Mouse (Mus musculus) heart, postnatal 10 days (tissue): ENCODE measurements around the gene Plb1. TPM values are rescaled to one million over a fixed set of nuclear protein-coding genes. Genes with fewer than 3 reads are reported as not detected.

Experiments
- DNase-seq, 2 experiments: peaks; one replicate each; pipeline ENCODE4 v3.0.0; 2021
- intact Hi-C: fragments of 180-260 bp; cut with DNase I; formaldehyde crosslinking; loops from one replicate; pipeline ENCODE4 v1.15.1; 2025
- total RNA-seq, 2 experiments: library from RNA; stranded (reverse); gene quantifications; 2 replicates each; pipeline ENCODE4 v1.2.3; 2021

The Plb1 gene
- total RNA-seq, 2 experiments from 2014 or later = 1.8 to 2.1 TPM

GRCm38 (mm10) chr5:32243286-32243885 is 10.9 kb downstream of the Plb1 start:
- DNase-seq = no peak
- intact Hi-C loops = no loop called here

GRCm38 (mm10) chr5:32245385-32245784 is 12.9 kb downstream of the Plb1 start:
- intact Hi-C loops = no loop called here
- DNase-seq = no peak

- intact Hi-C loops = no loop called here
- no peak for DNase-seq
Measured at GRCm38 (mm10) chr5:32260751-32261150, 28.2 kb downstream of the Plb1 start.

- intact Hi-C loops = no loop called here
Measured at GRCm38 (mm10) chr5:32261251-32261650, 28.7 kb downstream of the Plb1 start.

GRCm38 (mm10) chr5:32262534-32262933 is 30.0 kb downstream of the Plb1 start:
- DNase-seq = no peak
- intact Hi-C loops = no loop called here

More at GRCm38 (mm10) chr5:32261251-32261650, 28.7 kb downstream of the Plb1 start:
- no peak for DNase-seq

- peak; percentile 68 to 79 for DNase-seq
- intact Hi-C loops = no loop called here
Measured at GRCm38 (mm10) chr5:32272502-32272901, 40.0 kb downstream of the Plb1 start.

- intact Hi-C loops = no loop called here
- DNase-seq = no peak
Measured at GRCm38 (mm10) chr5:32278000-32278694, 45.6 kb downstream of the Plb1 start.

GRCm38 (mm10) chr5:32280066-32280465 is 47.6 kb downstream of the Plb1 start:
- DNase-seq = no peak
- intact Hi-C loops = no loop called here

GRCm38 (mm10) chr5:32282345-32282744 is 49.8 kb downstream of the Plb1 start:
- intact Hi-C loops = no loop called here
- DNase-seq = no peak

GRCm38 (mm10) chr5:32283457-32283856 is 50.9 kb downstream of the Plb1 start:
- DNase-seq = no peak
- intact Hi-C loops = no loop called here

- intact Hi-C loops = no loop called here
- no peak for DNase-seq
Measured at GRCm38 (mm10) chr5:32286315-32286714, 53.8 kb downstream of the Plb1 start.

- no peak for DNase-seq
- intact Hi-C loops = no loop called here
Measured at GRCm38 (mm10) chr5:32288021-32288420, 55.5 kb downstream of the Plb1 start.

GRCm38 (mm10) chr5:32291316-32291715 is 58.8 kb downstream of the Plb1 start:
- DNase-seq = no peak
- intact Hi-C loops = no loop called here

GRCm38 (mm10) chr5:32302991-32303921 is 70.7 kb downstream of the Plb1 start:
- peak; percentile 68 to 72 for DNase-seq
- intact Hi-C loops = loop anchor here (2.0 to 5.0 kb wide), 2 partner anchors 96 to 740 kb away; no protein-coding TSS in a partner anchor

- intact Hi-C loops = no loop called here
- no peak for DNase-seq
Measured at GRCm38 (mm10) chr5:32307106-32307505, 74.6 kb downstream of the Plb1 start.

GRCm38 (mm10) chr5:32308647-32309046 is 76.1 kb downstream of the Plb1 start:
- intact Hi-C loops = no loop called here
- DNase-seq = no peak

- DNase-seq = no peak
- intact Hi-C loops = loop anchor here (5.0 kb wide), 1 partner anchor 92 kb away; no protein-coding TSS in a partner anchor
Measured at GRCm38 (mm10) chr5:32309714-32310113, 77.2 kb downstream of the Plb1 start.

GRCm38 (mm10) chr5:32310802-32311201 is 78.3 kb downstream of the Plb1 start:
- intact Hi-C loops = loop anchor here (5.0 kb wide), 1 partner anchor 94 kb away; no protein-coding TSS in a partner anchor
- no peak for DNase-seq

- no peak for DNase-seq
- intact Hi-C loops = loop anchor here (5.0 kb wide), 1 partner anchor 94 kb away; no protein-coding TSS in a partner anchor
Measured at GRCm38 (mm10) chr5:32311589-32312166, 79.2 kb downstream of the Plb1 start.

GRCm38 (mm10) chr5:32313671-32314070 is 81.2 kb downstream of the Plb1 start:
- no peak for DNase-seq
- intact Hi-C loops = loop anchor here (5.0 kb wide), 1 partner anchor 96 kb away; no protein-coding TSS in a partner anchor
